Comparison of ENCODE assay signal across 15 mouse cellular contexts in genomic region chr14:102820663-102821062, GRCm38 (mm10).
"Had no signal": no experiment of that assay in that cellular context is flagged by ENCODE, and none has a peak within 500 bp of the region (broad histone marks: within the 10 kb centered on the region; RNA-seq: fewer than 3 reads in every experiment).

No protein-coding gene starts in this region.

- H3K4me3 ChIP-seq: neural tube, embryonic 15.5 days; stomach, embryonic 15.5 days had no signal

- H3K27me3 ChIP-seq: neural tube, embryonic 15.5 days; stomach, embryonic 15.5 days had no signal

- H3K4me1 ChIP-seq: neural tube, embryonic 15.5 days; stomach, embryonic 15.5 days had no signal

- DNase-seq: retina, postnatal 1 day; right cerebral cortex, adult 18-20 months; right cerebral cortex, postnatal 14 days; right cerebral cortex, postnatal 25 days; right cerebral cortex, postnatal 4 days; spleen, adult 18-20 months; thymus, adult 18-20 months; thymus, adult 2 months; thymus, postnatal 14 days; thymus, postnatal 25 days; thymus, postnatal 36 days; thymus, postnatal 4 days had no signal

- H3K9me3 ChIP-seq: neural tube, embryonic 15.5 days; stomach, embryonic 15.5 days had no signal

- H3K9ac ChIP-seq: neural tube, embryonic 15.5 days; stomach, embryonic 15.5 days had no signal

- H3K4me2 ChIP-seq: neural tube, embryonic 15.5 days; stomach, embryonic 15.5 days had no signal

- H3K36me3 ChIP-seq: neural tube, embryonic 15.5 days; stomach, embryonic 15.5 days had no signal

- H3K27ac ChIP-seq: neural tube, embryonic 15.5 days; stomach, embryonic 15.5 days; stomach, postnatal 0 days had no signal
